Mouse (Mus musculus) neural tube, postnatal 0 days (tissue): Measurements from ENCODE around the gene Flii. TPM values are rescaled to one million over a fixed set of nuclear protein-coding genes. Genes with fewer than 3 reads are reported as not detected.

Experiments
- microRNA-seq: library from miRNA; unstranded; fragments of <30 nt; microRNA quantifications from one replicate; pipeline ENCODE4, GENCODE M21; 2016
- polyA plus RNA-seq: library from polyadenylated mRNA; unstranded; fragments of >200 nt; fragmentation: Nextera tagmentation; extraction: Ambion mirVana; gene quantifications from 2 replicates; pipeline ENCODE4 v1.2.1, GENCODE M21; 2015

The Flii gene
- polyA plus RNA-seq = 51.7 and 59.7 TPM in 2 replicates

GRCm38 (mm10) chr11:60726601-60727391 lies at the start of gene Flii:
Gene Flii (minus strand): TSS chr11:60727263.

DNA sequence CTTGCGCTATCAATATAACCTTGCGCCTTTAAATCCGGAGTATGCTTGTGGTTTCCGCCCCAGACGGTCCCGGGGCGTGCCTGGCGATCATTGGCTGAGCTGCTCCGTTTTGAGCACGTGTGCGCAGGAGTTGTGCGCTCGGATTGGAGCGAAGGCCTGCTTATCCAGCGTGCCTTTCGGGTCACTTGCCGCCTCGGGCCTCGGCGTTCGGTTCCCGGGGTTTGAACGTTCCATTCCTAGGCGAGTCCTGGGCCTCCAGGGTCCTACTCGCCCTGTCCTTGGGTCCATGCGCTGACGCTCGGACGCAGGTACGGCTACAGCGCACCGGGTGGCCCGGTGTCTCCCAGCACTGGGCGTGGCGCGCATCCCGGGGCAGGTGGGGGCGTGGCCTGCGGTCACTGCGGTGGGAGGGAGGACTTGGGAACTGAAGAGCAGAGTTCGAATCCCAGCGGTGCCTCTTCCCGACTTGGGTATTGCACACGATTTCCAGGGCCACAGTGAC lies 1.2 kb upstream of the Flii start, which contains the start of gene Mief2:
Gene Mief2, plus strand, starts transcription at position 139 of the 502 bp plus-strand sequence.

DNA sequence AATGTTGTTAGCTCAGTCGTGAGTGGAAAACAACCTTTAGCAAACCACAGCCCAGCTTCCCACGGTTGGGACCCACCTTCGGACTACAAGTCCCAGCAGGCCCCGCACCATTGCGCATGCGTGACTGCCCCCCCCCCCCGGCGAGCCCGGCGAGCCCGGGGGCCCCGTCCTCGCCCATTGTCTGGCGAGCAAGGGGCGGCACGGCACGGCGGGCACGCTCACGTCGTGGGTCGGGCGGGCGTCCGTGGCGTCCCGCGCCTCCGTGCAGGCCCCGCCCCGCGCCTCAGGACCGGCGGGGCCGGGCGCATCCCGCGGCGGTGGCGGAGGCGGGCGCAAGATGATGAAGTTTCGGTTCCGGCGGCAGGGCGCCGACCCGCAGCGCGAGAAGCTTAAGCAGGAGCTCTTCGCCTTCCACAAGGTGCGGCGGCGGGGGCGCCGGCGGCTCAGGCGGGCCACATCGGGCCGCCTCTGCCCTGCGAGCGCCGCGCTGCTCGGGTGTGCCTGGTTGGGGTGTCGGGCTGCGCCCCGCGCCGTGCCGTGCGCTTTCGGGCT lies 27.5 kb downstream of the Flii start, which contains the start of gene Llgl1:
Gene Llgl1, plus strand, starts transcription at position 200 of the 552 bp plus-strand sequence.

Small RNAs within 50 kb of the gene (microRNA-seq; reads per million reads assigned to microRNA genes)
- not detected for gene Mir5100

Other genes starting within 250 kb of the Flii start
- gene Alkbh5, start 190.9 kb downstream of the Flii start, polyA plus RNA-seq = 19.0 and 20.2 TPM in 2 replicates
- 28.1 and 31.3 TPM in 2 replicates for gene Llgl1, start 27.5 kb downstream of the Flii start, polyA plus RNA-seq
- gene Mief2, start 1.1 kb upstream of the Flii start, polyA plus RNA-seq = 22.4 and 22.6 TPM in 2 replicates
- gene Top3a, start 50.1 kb upstream of the Flii start, polyA plus RNA-seq = 4.6 and 5.5 TPM in 2 replicates
- gene Smcr8, start 50.3 kb upstream of the Flii start, polyA plus RNA-seq = 2.9 and 3.6 TPM in 2 replicates
- gene Shmt1, start 84.5 kb upstream of the Flii start, polyA plus RNA-seq = 4.0 and 6.0 TPM in 2 replicates
- gene Dhrs7b, start 103.4 kb upstream of the Flii start, polyA plus RNA-seq = 36.0 and 38.9 TPM in 2 replicates
- 49.8 and 60.0 TPM in 2 replicates for gene Tmem11, start 152.0 kb upstream of the Flii start, polyA plus RNA-seq
- gene Natd1, start 187.5 kb upstream of the Flii start, polyA plus RNA-seq = 11.6 and 14.0 TPM in 2 replicates
- 24.3 and 24.4 TPM in 2 replicates for gene Map2k3, start 204.8 kb upstream of the Flii start, polyA plus RNA-seq